Mouse (Mus musculus): ENCODE data around the gene Kremen2. TPM values are rescaled to one million over a fixed set of nuclear protein-coding genes. Genes with fewer than 3 reads are reported as not detected.

Kremen2 gene
- polyA plus RNA-seq, 1 experiment: 3.8 TPM

DNA sequence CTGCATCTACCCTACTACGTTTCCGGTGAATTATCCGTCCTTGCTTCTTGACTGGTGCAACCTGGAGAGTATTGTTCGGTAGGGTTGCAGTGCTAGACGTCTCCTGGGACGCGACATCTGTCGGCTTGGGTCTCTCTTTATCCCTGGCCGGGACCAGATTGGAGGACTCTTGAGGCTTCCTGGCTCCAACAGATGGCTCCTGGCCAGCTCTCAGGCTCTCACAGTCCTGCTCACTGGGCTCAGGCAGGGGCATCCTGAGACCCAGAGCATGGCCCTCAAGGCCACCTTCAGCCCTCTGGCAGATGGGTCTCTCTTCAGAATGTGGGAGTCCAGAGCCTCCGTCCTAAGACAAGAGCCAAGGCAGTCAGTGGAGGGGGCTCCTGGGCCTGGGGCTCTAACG is 17.3 kb upstream of the Kremen2 start:
- Histone ChIP-seq H3K36me3 (ENCODE audit: control insufficient read depth, insufficient read depth, low read length) (no peaks in the 10 kb centered on the region), H3K4me3 (ENCODE audit: control insufficient read depth, insufficient read depth, low read length) (no peak overlapping the region), H3K27ac (ENCODE audit: control insufficient read depth, insufficient read depth, low read length) (no peak overlapping the region), H3K27me3 (ENCODE audit: control insufficient read depth, insufficient read depth, low read length) (no peaks in the 10 kb centered on the region), H3K4me1 (replicated peaks; ENCODE audit: control insufficient read depth, insufficient read depth, low read length) (no peaks in the 10 kb centered on the region)
- DNase-seq: no peak
- TF ChIP-seq POLR2A (IDR thresholded peaks at IDR 0.05; ENCODE audit: control insufficient read depth, extremely low read depth, insufficient read depth, low read length, poor library complexity) (no peak), CTCF (IDR thresholded peaks at IDR 0.05; ENCODE audit: borderline replicate concordance, control insufficient read depth, extremely low read depth, insufficient read depth, low read length, poor library complexity) (no peak)
- 97% methylated on average over 11 of the region's 11 CpGs for WGBS

DNA sequence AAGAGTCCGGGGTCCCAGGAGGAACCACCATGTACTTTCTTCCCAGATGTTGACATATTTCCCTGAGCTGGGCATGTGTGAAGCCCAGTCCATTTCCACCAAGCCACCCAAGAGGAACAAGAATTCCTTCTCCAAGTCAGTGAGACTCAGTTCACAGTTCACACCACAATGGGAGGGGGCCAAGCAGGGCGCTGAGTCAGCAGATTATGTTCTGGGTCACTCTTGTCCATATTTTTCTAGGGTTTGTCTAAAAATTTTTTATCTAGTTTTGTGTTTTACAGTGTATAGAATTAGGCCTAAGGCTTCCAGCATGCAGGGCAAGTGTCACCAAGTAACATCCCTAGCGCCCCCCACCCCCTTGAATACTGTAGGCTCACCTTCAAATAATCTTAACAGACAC is 15.5 kb upstream of the Kremen2 start:
- no peaks in the 10 kb centered on the region for H3K4me1 ChIP-seq (replicated peaks; ENCODE audit: control insufficient read depth, insufficient read depth, low read length)
- 98% methylated on average over 3 of the region's 3 CpGs for WGBS
- no peaks in the 10 kb centered on the region for H3K27me3 ChIP-seq (ENCODE audit: control insufficient read depth, insufficient read depth, low read length)
- no peak for DNase-seq
- TF ChIP-seq CTCF (IDR thresholded peaks at IDR 0.05; ENCODE audit: borderline replicate concordance, control insufficient read depth, extremely low read depth, insufficient read depth, low read length, poor library complexity): no peak
- no peak for TF ChIP-seq POLR2A (IDR thresholded peaks at IDR 0.05; ENCODE audit: control insufficient read depth, extremely low read depth, insufficient read depth, low read length, poor library complexity)
- H3K4me3 ChIP-seq (ENCODE audit: control insufficient read depth, insufficient read depth, low read length): no peak overlapping the region
- H3K27ac ChIP-seq (ENCODE audit: control insufficient read depth, insufficient read depth, low read length): no peak overlapping the region
- H3K36me3 ChIP-seq (ENCODE audit: control insufficient read depth, insufficient read depth, low read length): no peaks in the 10 kb centered on the region

DNA sequence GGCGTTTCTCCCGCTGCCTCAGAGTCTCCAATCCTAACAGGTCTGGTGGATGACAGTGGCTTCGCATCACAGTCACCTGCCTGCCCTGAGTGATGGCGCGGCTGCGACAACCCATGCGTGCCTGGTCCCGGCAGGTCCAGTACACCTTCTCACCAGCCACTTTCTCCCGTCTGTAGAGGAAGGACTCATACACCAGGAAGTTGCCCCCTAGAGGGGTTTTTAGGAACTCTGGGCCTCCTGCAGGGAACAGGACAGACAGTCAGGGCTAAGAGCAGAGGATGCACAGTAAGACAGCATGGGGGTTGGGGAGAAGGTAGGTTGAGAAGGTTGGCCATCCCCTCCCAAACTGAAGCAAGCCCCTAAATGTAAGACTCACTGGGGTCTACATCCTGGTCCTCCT is 14.6 kb upstream of the Kremen2 start:
- Histone ChIP-seq H3K27me3 (ENCODE audit: control insufficient read depth, insufficient read depth, low read length) (no peaks in the 10 kb centered on the region), H3K4me1 (replicated peaks; ENCODE audit: control insufficient read depth, insufficient read depth, low read length) (no peaks in the 10 kb centered on the region), H3K4me3 (ENCODE audit: control insufficient read depth, insufficient read depth, low read length) (no peak overlapping the region), H3K27ac (ENCODE audit: control insufficient read depth, insufficient read depth, low read length) (no peak overlapping the region), H3K36me3 (ENCODE audit: control insufficient read depth, insufficient read depth, low read length) (no peaks in the 10 kb centered on the region)
- no peak for TF ChIP-seq POLR2A (IDR thresholded peaks at IDR 0.05; ENCODE audit: control insufficient read depth, extremely low read depth, insufficient read depth, low read length, poor library complexity)
- no peak for TF ChIP-seq CTCF (IDR thresholded peaks at IDR 0.05; ENCODE audit: borderline replicate concordance, control insufficient read depth, extremely low read depth, insufficient read depth, low read length, poor library complexity)
- DNase-seq: no peak
- 95% methylated on average over 9 of the region's 9 CpGs for WGBS

DNA sequence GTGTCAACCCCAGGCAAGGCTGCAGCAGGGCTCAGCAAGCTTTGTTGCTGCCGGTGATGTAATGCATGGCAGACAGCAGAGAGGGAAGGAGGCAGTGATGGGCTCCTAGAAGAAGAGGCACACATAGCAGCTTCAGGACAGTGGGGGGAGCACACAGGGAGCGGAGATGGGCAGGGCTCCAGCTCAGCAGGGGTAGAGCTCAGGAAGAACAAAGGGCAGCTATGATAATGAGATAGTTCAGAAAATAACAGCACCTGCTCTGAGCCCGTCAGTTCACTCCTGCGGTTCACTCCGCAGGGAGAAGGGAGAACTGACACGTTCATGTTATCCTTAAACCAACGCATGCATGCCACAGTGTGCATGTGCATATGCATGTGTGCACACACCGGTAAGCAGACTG is 13.2 kb upstream of the Kremen2 start:
- no peak for DNase-seq
- 95% methylated on average over 8 of the region's 8 CpGs for WGBS
- Histone ChIP-seq H3K4me1 (replicated peaks; ENCODE audit: control insufficient read depth, insufficient read depth, low read length) (no peaks in the 10 kb centered on the region), H3K27ac (ENCODE audit: control insufficient read depth, insufficient read depth, low read length) (no peak overlapping the region), H3K27me3 (ENCODE audit: control insufficient read depth, insufficient read depth, low read length) (no peaks in the 10 kb centered on the region), H3K36me3 (ENCODE audit: control insufficient read depth, insufficient read depth, low read length) (no peaks in the 10 kb centered on the region), H3K4me3 (ENCODE audit: control insufficient read depth, insufficient read depth, low read length) (no peak overlapping the region)
- no peak for TF ChIP-seq POLR2A (IDR thresholded peaks at IDR 0.05; ENCODE audit: control insufficient read depth, extremely low read depth, insufficient read depth, low read length, poor library complexity)

DNA sequence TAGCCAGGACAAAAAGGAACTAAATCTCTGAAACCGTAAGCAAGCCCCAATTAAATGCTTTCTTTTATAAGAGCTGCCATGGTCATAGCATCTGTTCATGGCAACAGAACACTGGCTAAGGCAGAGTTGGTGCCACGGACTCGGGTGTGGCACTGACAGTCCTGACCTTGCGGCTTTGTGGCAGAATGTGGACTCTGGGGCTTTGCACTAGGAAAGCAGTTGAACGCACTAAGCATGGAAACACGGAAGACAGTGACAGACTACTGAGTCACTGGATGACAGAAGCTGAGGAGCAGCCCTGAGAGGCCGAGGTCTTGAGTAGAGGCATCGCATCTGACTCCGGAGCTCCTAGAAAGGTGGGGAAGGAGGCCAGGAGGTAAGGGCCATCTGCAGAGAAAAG is 11.9 kb upstream of the Kremen2 start:
- 95% methylated on average over 9 of the region's 9 CpGs for WGBS
- H3K4me1 ChIP-seq (replicated peaks; ENCODE audit: control insufficient read depth, insufficient read depth, low read length): no peaks in the 10 kb centered on the region
- H3K27ac ChIP-seq (ENCODE audit: control insufficient read depth, insufficient read depth, low read length): no peak overlapping the region
- H3K4me3 ChIP-seq (ENCODE audit: control insufficient read depth, insufficient read depth, low read length): no peak overlapping the region
- DNase-seq: no peak
- H3K36me3 ChIP-seq (ENCODE audit: control insufficient read depth, insufficient read depth, low read length): no peaks in the 10 kb centered on the region
- no peaks in the 10 kb centered on the region for H3K27me3 ChIP-seq (ENCODE audit: control insufficient read depth, insufficient read depth, low read length)
- TF ChIP-seq CTCF (IDR thresholded peaks at IDR 0.05; ENCODE audit: borderline replicate concordance, control insufficient read depth, extremely low read depth, insufficient read depth, low read length, poor library complexity) (no peak), POLR2A (IDR thresholded peaks at IDR 0.05; ENCODE audit: control insufficient read depth, extremely low read depth, insufficient read depth, low read length, poor library complexity) (no peak)

DNA sequence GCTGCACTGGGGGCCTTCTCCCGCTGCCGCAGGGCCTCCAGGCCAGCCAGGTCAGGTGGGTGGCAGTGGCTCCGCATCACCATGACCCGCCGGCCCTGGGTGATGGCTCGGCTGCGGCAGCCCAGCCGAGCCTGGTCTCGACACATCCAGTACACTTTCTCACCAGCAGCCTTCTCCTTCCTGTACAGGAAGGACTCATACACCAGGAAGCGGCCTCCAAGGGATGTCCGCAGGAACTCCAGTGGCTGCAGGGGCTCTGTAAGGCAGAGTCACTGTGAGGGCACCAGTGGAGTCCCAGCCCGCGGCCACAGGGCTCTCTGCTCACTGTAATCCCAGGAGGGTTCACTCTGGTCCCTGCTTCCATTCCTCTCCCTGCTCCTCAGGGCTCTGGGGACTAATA is 10.1 kb upstream of the Kremen2 start:
- no peak for TF ChIP-seq CTCF (IDR thresholded peaks at IDR 0.05; ENCODE audit: borderline replicate concordance, control insufficient read depth, extremely low read depth, insufficient read depth, low read length, poor library complexity)
- TF ChIP-seq POLR2A (IDR thresholded peaks at IDR 0.05; ENCODE audit: control insufficient read depth, extremely low read depth, insufficient read depth, low read length, poor library complexity): no peak
- Histone ChIP-seq H3K27ac (ENCODE audit: control insufficient read depth, insufficient read depth, low read length) (no peak overlapping the region), H3K4me3 (ENCODE audit: control insufficient read depth, insufficient read depth, low read length) (no peak overlapping the region), H3K36me3 (ENCODE audit: control insufficient read depth, insufficient read depth, low read length) (no peaks in the 10 kb centered on the region), H3K27me3 (ENCODE audit: control insufficient read depth, insufficient read depth, low read length) (no peaks in the 10 kb centered on the region), H3K4me1 (replicated peaks; ENCODE audit: control insufficient read depth, insufficient read depth, low read length) (no peaks in the 10 kb centered on the region)
- WGBS: 93% methylated on average over 13 of the region's 13 CpGs
- no peak for DNase-seq

DNA sequence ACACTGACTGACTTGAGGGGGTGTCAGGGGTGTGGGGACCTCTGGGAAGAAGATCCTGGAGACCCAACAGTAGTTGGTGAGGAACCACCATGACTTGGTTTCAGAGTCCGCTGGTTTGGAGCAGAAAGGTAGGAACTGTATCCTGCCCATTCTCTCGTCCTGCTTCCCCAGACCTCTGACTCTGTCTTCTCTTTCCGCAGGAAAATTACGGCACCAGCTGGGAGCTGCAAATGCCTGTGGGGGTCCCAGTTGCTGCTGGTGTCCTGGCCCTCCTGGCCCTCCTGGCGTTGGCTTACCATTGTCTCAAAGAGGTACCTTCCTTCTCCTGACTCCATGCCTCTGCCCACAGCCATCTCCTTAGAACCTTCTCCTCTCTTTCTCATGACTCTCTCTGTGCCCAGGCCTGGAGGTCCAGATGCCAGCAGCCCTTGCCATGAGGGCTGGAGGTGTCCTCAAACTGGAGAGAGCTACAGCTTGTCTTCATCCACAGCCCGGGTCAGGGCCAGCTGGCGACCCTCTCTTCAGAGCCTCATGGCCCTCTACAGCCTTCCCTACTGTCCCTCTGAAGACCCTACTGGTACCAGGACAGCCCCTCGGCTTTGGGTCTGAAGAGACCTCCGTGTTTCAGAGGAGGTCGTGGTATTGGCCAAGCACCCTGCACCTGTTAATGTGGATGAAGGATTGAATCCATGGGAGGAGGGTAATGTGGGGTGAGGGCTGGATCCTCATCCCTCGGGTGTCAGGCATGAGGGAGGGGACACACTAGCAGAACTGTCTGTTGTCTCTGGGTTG is 4.0 kb upstream of the Kremen2 start:
- WGBS: 86% methylated on average over 11 of the region's 11 CpGs
- TF ChIP-seq CTCF (IDR thresholded peaks at IDR 0.05; ENCODE audit: borderline replicate concordance, control insufficient read depth, extremely low read depth, insufficient read depth, low read length, poor library complexity) (no peak), POLR2A (IDR thresholded peaks at IDR 0.05; ENCODE audit: control insufficient read depth, extremely low read depth, insufficient read depth, low read length, poor library complexity) (no peak)
- H3K36me3 ChIP-seq (ENCODE audit: control insufficient read depth, insufficient read depth, low read length): no peaks in the 10 kb centered on the region
- H3K4me3 ChIP-seq (ENCODE audit: control insufficient read depth, insufficient read depth, low read length): peak overlapping the region; percentile 36
- peaks cover 22% of the 10 kb centered on the region for H3K4me1 ChIP-seq (replicated peaks; ENCODE audit: control insufficient read depth, insufficient read depth, low read length)
- H3K27ac ChIP-seq (ENCODE audit: control insufficient read depth, insufficient read depth, low read length): no peak overlapping the region
- H3K27me3 ChIP-seq (ENCODE audit: control insufficient read depth, insufficient read depth, low read length): peaks cover 8% of the 10 kb centered on the region
- DNase-seq: no peak

Data from thymus, adult 2 months (tissue).